Mouse (Mus musculus): ENCODE measurements at regions not wholly inside any gene's neighbourhood (a gene's known extent, or its start where the extent isn't known, plus 50 kb on each side); places are given as distances from the start of the nearest gene placed in this dataset.

- Histone ChIP-seq H3K9ac (no peak overlapping the region), H3K36me3 (ENCODE audit: insufficient read depth) (no peaks in the 10 kb centered on the region), H3K4me2 (no peak overlapping the region), H3K9me3 (ENCODE audit: low read depth, low read length) (no peaks in the 10 kb centered on the region), H3K4me3 (ENCODE audit: low read depth, low read length) (no peak overlapping the region), H3K27ac (ENCODE audit: low read depth) (no peak overlapping the region), H3K27me3 (ENCODE audit: insufficient read depth, low read length) (no peaks in the 10 kb centered on the region), H3K4me1 (ENCODE audit: insufficient read depth) (no peaks in the 10 kb centered on the region)
- DNase-seq (no peak), ATAC-seq (ENCODE audit: insufficient read depth) (no peak)
- 80% methylated on average over 1 of the region's 1 CpGs for WGBS
- TF ChIP-seq CTCF (IDR thresholded peaks at IDR 0.05; ENCODE audit: low read depth), result no peak
These were observed 198.2 kb downstream of the Rfpl4b start for GRCm38 (mm10) chr10:38623399-38623798.

GRCm38 (mm10) chr10:38609606-38610510 lies 211.7 kb downstream of the Rfpl4b start:
- WGBS, result 72% methylated on average over 5 of the region's 5 CpGs
- Histone ChIP-seq H3K4me1 (ENCODE audit: insufficient read depth) (no peaks in the 10 kb centered on the region), H3K27ac (ENCODE audit: low read depth) (no peak overlapping the region), H3K27me3 (ENCODE audit: insufficient read depth, low read length) (no peaks in the 10 kb centered on the region), H3K9me3 (ENCODE audit: low read depth, low read length) (no peaks in the 10 kb centered on the region), H3K4me3 (ENCODE audit: low read depth, low read length) (no peak overlapping the region), H3K4me2 (no peak overlapping the region), H3K9ac (no peak overlapping the region), H3K36me3 (ENCODE audit: insufficient read depth) (no peaks in the 10 kb centered on the region)
- DNase-seq, result no peak
- ATAC-seq (ENCODE audit: insufficient read depth), result no peak
- no peak for TF ChIP-seq CTCF (IDR thresholded peaks at IDR 0.05; ENCODE audit: low read depth)

DNA sequence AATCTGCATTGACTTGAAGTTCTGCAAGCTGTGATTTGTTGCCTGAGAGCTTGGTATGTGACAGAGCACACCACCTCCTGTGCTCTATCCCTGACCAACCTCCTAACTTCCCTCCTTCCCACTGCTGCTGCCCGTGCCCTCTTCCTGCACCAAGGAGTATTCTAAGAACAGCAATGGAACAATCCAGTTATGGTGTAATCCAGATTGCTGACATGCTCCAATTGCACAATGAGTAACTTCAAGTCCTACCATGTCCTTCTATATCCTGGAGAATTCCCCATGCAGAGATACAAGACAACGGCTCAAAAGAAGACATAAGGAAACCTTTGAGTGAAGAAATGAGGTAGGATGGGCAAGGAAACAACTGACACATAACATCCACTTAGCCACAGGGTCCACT lies 235.5 kb downstream of the Rfpl4b start:
- 74% methylated on average over 2 of the region's 2 CpGs for WGBS
- no peak for DNase-seq
- ATAC-seq (ENCODE audit: insufficient read depth), result no peak
- Histone ChIP-seq H3K4me3 (ENCODE audit: low read depth, low read length) (no peak overlapping the region), H3K4me2 (no peak overlapping the region), H3K27ac (ENCODE audit: low read depth) (no peak overlapping the region), H3K27me3 (ENCODE audit: insufficient read depth, low read length) (no peaks in the 10 kb centered on the region), H3K9me3 (ENCODE audit: low read depth, low read length) (no peaks in the 10 kb centered on the region), H3K9ac (no peak overlapping the region), H3K4me1 (ENCODE audit: insufficient read depth) (no peaks in the 10 kb centered on the region), H3K36me3 (ENCODE audit: insufficient read depth) (no peaks in the 10 kb centered on the region)
- no peak for TF ChIP-seq CTCF (IDR thresholded peaks at IDR 0.05; ENCODE audit: low read depth)

DNA sequence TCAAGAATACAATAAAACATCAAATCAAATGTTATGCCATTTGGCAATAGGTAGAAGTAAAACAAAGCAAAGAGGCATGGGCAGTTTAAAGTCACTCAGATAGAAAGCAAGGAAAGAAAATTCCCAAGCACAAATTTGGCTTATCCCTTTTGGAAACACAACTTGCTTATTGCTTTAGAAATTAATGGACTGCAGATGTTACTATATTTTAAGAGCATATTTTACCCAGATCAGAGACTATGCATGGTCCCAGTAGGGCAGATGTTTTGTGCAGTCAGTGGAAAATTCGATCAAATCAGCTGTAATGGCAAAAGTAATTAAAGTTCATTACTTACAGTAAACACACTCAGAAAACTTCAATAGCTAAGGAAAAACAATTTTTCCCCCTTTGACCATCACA lies 245.9 kb downstream of the Rfpl4b start:
- Histone ChIP-seq H3K27me3 (ENCODE audit: insufficient read depth, low read length) (no peaks in the 10 kb centered on the region), H3K4me2 (no peak overlapping the region), H3K9ac (no peak overlapping the region), H3K27ac (ENCODE audit: low read depth) (no peak overlapping the region), H3K4me1 (ENCODE audit: insufficient read depth) (no peaks in the 10 kb centered on the region), H3K9me3 (ENCODE audit: low read depth, low read length) (no peaks in the 10 kb centered on the region), H3K36me3 (ENCODE audit: insufficient read depth) (no peaks in the 10 kb centered on the region), H3K4me3 (ENCODE audit: low read depth, low read length) (no peak overlapping the region)
- ATAC-seq (ENCODE audit: insufficient read depth) (no peak), DNase-seq (no peak)
- WGBS, result 52% methylated on average over 1 of the region's 1 CpGs
- TF ChIP-seq CTCF (IDR thresholded peaks at IDR 0.05; ENCODE audit: low read depth), result no peak

- Histone ChIP-seq H3K27ac (ENCODE audit: low read depth) (no peak overlapping the region), H3K4me2 (no peak overlapping the region), H3K4me3 (ENCODE audit: low read depth, low read length) (no peak overlapping the region), H3K36me3 (ENCODE audit: insufficient read depth) (no peaks in the 10 kb centered on the region), H3K9me3 (ENCODE audit: low read depth, low read length) (no peaks in the 10 kb centered on the region), H3K9ac (no peak overlapping the region), H3K4me1 (ENCODE audit: insufficient read depth) (no peaks in the 10 kb centered on the region), H3K27me3 (ENCODE audit: insufficient read depth, low read length) (no peaks in the 10 kb centered on the region)
- no peak for ATAC-seq (ENCODE audit: insufficient read depth)
- no peak for DNase-seq
- whole genome bisulfite sequencing, result 92% methylated on average over 1 of the region's 1 CpGs
- TF ChIP-seq CTCF (IDR thresholded peaks at IDR 0.05; ENCODE audit: low read depth), result no peak
These were observed 247.9 kb downstream of the Rfpl4b start for GRCm38 (mm10) chr10:38573728-38574127.

DNA sequence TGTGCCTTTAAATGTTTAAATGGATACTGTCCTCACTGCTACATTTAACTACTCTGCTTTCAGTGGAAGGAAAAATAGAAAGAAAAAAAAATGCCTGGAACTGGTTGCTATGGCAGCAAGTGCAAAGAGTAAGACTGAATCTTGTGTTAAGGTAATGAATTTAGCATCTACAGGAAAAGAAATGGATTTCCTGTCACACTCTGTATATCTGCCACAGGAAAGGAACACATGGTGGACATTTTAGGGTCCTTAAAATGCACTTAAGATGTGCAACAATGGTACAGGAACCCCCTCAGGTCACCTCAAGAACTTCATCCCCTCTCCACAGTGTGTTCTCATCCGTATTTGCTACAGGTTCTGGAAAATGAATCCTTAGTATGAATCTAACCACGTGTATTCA lies 248.4 kb downstream of the Rfpl4b start:
- Histone ChIP-seq H3K9ac (no peak overlapping the region), H3K36me3 (ENCODE audit: insufficient read depth) (no peaks in the 10 kb centered on the region), H3K27me3 (ENCODE audit: insufficient read depth, low read length) (no peaks in the 10 kb centered on the region), H3K4me2 (no peak overlapping the region), H3K4me1 (ENCODE audit: insufficient read depth) (no peaks in the 10 kb centered on the region), H3K4me3 (ENCODE audit: low read depth, low read length) (no peak overlapping the region), H3K27ac (ENCODE audit: low read depth) (no peak overlapping the region), H3K9me3 (ENCODE audit: low read depth, low read length) (no peaks in the 10 kb centered on the region)
- ATAC-seq (ENCODE audit: insufficient read depth) (no peak), DNase-seq (no peak)
- 57% methylated on average over 2 of the region's 2 CpGs for WGBS
- TF ChIP-seq CTCF (IDR thresholded peaks at IDR 0.05; ENCODE audit: low read depth), result no peak

GRCm38 (mm10) chr10:38567270-38567669 lies 254.3 kb downstream of the Rfpl4b start:
- ATAC-seq (ENCODE audit: insufficient read depth) (no peak), DNase-seq (no peak)
- H3K9me3 ChIP-seq (ENCODE audit: low read depth, low read length), result no peaks in the 10 kb centered on the region
- H3K4me2 ChIP-seq, result no peak overlapping the region
- H3K27me3 ChIP-seq (ENCODE audit: insufficient read depth, low read length), result no peaks in the 10 kb centered on the region
- no peaks in the 10 kb centered on the region for H3K4me1 ChIP-seq (ENCODE audit: insufficient read depth)
- no peak overlapping the region for H3K4me3 ChIP-seq (ENCODE audit: low read depth, low read length)
- H3K36me3 ChIP-seq (ENCODE audit: insufficient read depth), result no peaks in the 10 kb centered on the region
- H3K27ac ChIP-seq (ENCODE audit: low read depth), result no peak overlapping the region
- no peak overlapping the region for H3K9ac ChIP-seq
- TF ChIP-seq CTCF (IDR thresholded peaks at IDR 0.05; ENCODE audit: low read depth), result no peak
- 89% methylated on average over 1 of the region's 1 CpGs for WGBS

All from lung, embryonic 14.5 days (tissue).